Mouse (Mus musculus) testis, adult 2 months (tissue): ENCODE results near the gene Elmsan1.

Source experiments
- CTCF ChIP-seq: fragments of 200-500 bp; IDR thresholded peaks from 2 replicates; pipeline ENCODE4 v1.5.1; 2012; ENCODE audit warnings: low read depth, mild to moderate bottlenecking, inconsistent platforms, low read length, moderate library complexity; ENCODE audit not compliant: control insufficient read depth, insufficient read depth, insufficient replicate concordance
- POLR2A ChIP-seq: fragments of 200-500 bp; IDR thresholded peaks from 2 replicates; pipeline ENCODE4 v1.6.1; 2012; ENCODE audit warnings: low read depth, mild to moderate bottlenecking, inconsistent platforms, low read length, moderate library complexity; ENCODE audit not compliant: control insufficient read depth

GRCm38 (mm10) chr12:84161616-84162433, 56.9 kb downstream of the Elmsan1 start:
- TF ChIP-seq CTCF (0 out of 2 replicates have a peak, but pooled peaks have one; percentile 28), POLR2A (no peak)
